Mouse (Mus musculus): ENCODE data around the gene Rbpj. TPM values are rescaled to one million over a fixed set of nuclear protein-coding genes. Genes with fewer than 3 reads are reported as not detected.

Rbpj gene
- 10 to 100 TPM; 24.3 to 27.0 TPM for total RNA-seq (2021)

GRCm38 (mm10) chr5:53465883-53466282 lies at the start of gene Rbpj:
Rbpj (plus strand) TSS chr5:53466152.
- intact Hi-C loops (cut with DNase I): no loop called here
- DNase-seq (ENCODE audit: low spot score in 2 of 2): no peak

DNA sequence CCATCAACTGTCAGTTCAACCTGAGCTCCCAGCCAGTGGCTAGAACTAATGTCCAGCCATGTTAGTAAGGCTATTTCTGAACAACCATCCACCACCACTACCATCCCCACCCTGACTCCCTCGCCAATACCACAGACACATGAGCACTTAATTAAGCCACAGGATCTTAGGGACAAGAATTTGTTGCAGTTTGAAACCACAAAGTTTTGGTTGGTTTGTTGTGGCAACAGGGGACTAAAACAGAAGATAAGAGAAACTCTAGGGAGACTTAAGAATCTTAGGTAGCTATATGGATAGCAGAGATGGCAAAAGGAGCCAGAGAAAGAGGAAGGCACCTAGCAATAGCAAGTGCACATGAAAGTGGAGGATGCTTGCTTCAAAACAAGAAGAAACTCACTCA lies 45.2 kb upstream of the Rbpj start:
- no peak for DNase-seq (ENCODE audit: low spot score in 2 of 2)
- intact Hi-C loops (cut with DNase I): no loop called here

- DNase-seq (ENCODE audit: low spot score in 2 of 2): no peak
- intact Hi-C loops (cut with DNase I): no loop called here
Observed at GRCm38 (mm10) chr5:53421291-53421690, 44.7 kb upstream of the Rbpj start.

GRCm38 (mm10) chr5:53427411-53427810 lies 38.5 kb upstream of the Rbpj start:
- intact Hi-C loops (cut with DNase I): no loop called here
- no peak for DNase-seq (ENCODE audit: low spot score in 2 of 2)

GRCm38 (mm10) chr5:53429683-53430477 lies 36.1 kb upstream of the Rbpj start:
- DNase-seq (ENCODE audit: low spot score in 2 of 2): no peak
- intact Hi-C loops (cut with DNase I): no loop called here

- intact Hi-C loops (cut with DNase I): no loop called here
- no peak for DNase-seq (ENCODE audit: low spot score in 2 of 2)
Observed at GRCm38 (mm10) chr5:53432451-53432850, 33.5 kb upstream of the Rbpj start.

DNA sequence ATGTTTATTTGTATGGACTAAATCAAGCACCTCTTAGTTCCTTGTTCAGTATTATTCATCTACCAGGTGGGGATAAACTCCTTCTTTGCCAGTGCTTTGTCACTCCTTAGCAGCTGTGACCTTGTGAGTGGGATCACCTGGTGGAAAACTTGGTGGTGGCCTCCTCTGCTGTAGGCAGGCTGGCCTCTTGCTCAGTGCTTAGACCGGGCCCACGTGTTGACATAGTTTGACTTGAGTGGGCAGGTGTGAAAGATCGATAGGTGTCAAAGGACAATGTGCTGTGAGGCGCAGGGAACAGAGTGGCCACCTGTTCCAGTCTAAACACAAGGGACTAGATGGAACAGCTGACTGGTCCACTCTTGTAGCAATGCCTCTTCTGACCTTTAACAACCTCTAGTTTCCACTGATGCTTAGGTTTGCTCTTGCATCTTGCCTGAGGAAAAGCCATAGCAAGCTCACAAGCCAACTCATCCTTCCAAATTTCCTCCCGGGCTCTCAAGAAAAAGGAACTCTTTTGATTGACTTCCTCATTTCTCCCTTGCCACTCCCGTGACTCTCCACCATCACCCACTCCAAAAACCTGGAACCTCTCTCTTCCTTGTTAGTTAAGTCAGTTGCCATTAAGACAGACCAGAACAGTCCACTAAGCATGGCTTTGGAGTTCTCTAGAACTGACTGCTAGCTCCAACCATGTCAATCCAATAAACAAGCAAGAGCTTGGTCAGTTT lies 28.9 kb upstream of the Rbpj start:
- intact Hi-C loops (cut with DNase I): no loop called here

DNA sequence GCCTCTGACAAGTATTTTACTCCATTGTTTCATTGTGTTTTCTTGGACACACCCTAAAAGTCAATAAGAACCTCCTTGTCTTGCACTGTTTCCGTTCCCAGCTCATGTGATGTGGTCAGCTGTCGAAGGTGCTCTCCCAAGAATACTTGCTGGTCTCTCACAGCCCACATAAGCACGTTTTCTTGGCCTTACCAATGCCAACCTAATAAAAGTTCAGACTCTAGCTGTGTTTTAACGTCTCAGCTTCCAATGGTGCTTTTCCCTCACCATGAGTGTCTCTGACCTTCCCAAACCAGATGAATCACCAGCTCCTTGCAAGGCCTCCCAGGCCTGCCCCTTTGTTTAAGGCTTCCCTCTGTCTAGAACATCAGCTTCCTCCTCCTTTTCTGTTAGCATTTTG lies 28.2 kb upstream of the Rbpj start:
- intact Hi-C loops (cut with DNase I): no loop called here

More for the DNA sequence above, 28.9 kb upstream of the Rbpj start:
- DNase-seq (ENCODE audit: low spot score in 2 of 2): no peak

DNA sequence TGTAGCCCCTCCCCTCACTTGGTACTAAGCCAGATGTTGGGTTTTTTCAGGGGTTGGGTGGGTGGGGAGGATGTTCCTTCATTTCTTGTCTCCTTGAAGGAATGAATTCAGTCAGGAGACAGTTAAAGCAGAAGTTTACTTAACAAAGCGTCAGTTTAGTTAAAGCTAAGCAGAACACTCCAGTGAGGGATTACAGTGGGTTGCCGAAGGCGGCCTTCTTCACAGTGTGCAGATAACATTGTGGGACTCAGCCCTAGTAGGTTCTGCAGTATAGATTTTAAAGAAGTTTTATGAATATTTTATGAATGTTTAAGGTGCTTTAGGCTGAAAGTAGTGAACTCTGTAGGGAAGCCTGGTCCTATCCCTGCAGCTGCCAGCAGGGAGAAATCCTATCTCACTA lies 27.7 kb upstream of the Rbpj start:
- intact Hi-C loops (cut with DNase I): no loop called here
- no peak for DNase-seq (ENCODE audit: low spot score in 2 of 2)

More for the DNA sequence above, 28.2 kb upstream of the Rbpj start:
- DNase-seq (ENCODE audit: low spot score in 2 of 2): no peak

GRCm38 (mm10) chr5:53439655-53440054 lies 26.3 kb upstream of the Rbpj start:
- DNase-seq (ENCODE audit: low spot score in 2 of 2): no peak
- intact Hi-C loops (cut with DNase I): no loop called here

DNA sequence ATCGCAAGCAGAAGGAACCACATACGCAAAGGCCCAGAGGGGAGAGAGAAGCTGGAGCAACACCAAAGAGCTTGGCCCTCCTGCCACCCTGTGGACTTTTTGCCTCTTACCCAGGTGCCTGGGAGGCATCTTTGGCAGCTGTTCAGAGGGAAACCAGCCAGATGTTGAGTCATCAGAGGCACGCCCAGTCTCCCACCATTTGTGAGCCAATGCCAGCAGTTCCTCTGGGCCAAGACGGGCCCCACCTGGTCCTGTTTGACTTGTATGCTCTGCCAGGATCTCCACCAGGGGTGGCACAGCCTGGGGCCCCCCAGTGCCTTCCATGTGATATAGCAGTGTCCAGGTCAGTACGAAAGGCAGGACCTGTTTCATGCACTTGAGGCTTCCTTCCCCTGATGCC lies 21.9 kb upstream of the Rbpj start:
- DNase-seq (ENCODE audit: low spot score in 2 of 2): no peak
- intact Hi-C loops (cut with DNase I): no loop called here

- no peak for DNase-seq (ENCODE audit: low spot score in 2 of 2)
- intact Hi-C loops (cut with DNase I): no loop called here
Observed at GRCm38 (mm10) chr5:53450945-53451344, 15.0 kb upstream of the Rbpj start.

DNA sequence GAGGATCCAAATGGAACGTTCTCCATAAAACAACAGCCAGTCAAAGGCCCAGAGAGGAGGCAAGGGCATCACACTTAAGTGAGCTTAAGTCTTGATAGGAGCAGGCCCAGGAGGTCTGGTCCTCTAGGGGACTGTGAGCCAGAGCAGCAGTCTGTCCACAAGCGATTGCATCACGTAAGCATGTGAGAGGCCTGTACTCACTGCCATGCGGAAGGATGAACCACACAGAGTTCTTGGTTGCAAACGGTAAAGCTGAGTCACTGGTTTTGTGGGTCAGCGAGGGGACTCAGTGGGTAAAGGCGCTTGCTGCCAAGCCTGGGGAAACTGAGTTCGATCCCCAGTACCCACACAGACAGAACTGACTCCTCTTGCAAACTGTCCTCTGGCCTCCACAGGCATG lies 14.1 kb upstream of the Rbpj start:
- no peak for DNase-seq (ENCODE audit: low spot score in 2 of 2)
- intact Hi-C loops (cut with DNase I): no loop called here

GRCm38 (mm10) chr5:53452920-53453319 lies 13.0 kb upstream of the Rbpj start:
- intact Hi-C loops (cut with DNase I): no loop called here
- no peak for DNase-seq (ENCODE audit: low spot score in 2 of 2)

DNA sequence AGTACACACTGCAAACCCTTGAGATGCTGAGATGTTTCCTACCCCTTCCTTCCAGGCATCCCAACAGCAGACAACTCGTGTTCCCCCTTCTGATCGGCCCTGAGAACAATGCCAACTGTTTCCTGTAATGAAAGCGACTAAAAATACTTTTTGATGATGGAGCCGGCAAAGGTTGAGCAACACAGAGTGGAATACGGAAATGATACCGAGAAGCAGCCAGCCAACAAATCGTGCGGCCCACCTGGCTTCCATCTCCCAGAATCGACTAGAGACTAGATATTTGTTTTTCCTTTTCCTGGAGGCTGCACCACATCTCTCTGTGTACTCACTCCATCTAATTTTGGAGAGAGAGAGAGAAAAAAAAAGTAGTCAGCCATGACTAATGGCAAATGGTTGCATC lies 11.2 kb upstream of the Rbpj start:
- DNase-seq (ENCODE audit: low spot score in 2 of 2): no peak
- intact Hi-C loops (cut with DNase I): no loop called here

DNA sequence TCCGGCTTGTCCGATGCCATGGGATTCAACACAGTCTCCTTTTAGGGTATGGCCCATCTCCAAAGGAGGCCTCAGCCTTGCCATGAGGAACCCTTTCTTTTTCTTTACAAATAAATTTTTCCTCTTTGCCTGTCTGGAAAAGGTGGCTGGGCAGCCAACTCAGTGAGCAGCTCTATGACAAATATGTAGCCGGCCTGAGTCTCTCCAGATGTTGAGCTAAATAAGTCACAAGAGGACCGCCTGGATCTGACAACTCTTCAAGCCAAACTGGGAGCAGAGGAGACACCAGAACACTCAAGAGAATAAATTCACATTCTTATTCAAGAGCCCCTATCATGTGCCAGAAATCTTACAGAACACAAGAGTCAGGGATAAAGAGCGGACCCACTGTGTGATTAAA lies 10.5 kb upstream of the Rbpj start:
- no peak for DNase-seq (ENCODE audit: low spot score in 2 of 2)
- intact Hi-C loops (cut with DNase I): no loop called here

DNA sequence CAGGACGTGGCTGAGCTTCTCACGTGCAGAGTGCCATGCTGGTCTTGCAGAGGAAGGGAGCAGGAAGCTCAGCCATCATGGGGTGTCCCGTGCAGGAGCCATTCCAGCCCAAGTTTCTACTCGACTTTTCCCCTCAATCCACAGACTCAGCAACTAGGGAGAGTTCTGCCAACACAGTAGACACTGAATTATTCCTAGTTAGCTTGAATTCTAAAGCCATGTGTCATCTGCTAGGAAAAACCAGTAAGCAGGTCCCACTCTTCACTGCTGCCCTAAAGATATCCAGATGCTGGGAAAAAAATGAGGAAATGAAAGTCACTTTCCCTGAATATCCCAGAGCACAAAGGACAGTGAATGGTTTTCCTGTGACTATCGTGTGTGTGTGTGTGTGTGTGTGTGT lies 5.8 kb upstream of the Rbpj start:
- DNase-seq (ENCODE audit: low spot score in 2 of 2): no peak
- intact Hi-C loops (cut with DNase I): no loop called here

- intact Hi-C loops (cut with DNase I): no loop called here
Observed at GRCm38 (mm10) chr5:53463098-53464018, 2.6 kb upstream of the Rbpj start.

GRCm38 (mm10) chr5:53466422-53467333 lies 726 bp downstream of the Rbpj start:
- DNase-seq (ENCODE audit: low spot score in 2 of 2): no peak
- intact Hi-C loops (cut with DNase I): no loop called here

More at GRCm38 (mm10) chr5:53463098-53464018, 2.6 kb upstream of the Rbpj start:
- DNase-seq (ENCODE audit: low spot score in 2 of 2): no peak
